Mouse (Mus musculus) central nervous system, embryonic 14 days (tissue): ENCODE data around the gene Cdca4. TPM values are rescaled to one million over a fixed set of nuclear protein-coding genes. Genes with fewer than 3 reads are reported as not detected.

ENCODE experiments used
- polyA plus RNA-seq: library from polyadenylated mRNA; depleted of rRNA; stranded (reverse); fragments of >200 nt; gene quantifications from 2 replicates; pipeline ENCODE4 v1.2.3, GENCODE M21; 2012; rRNA removed

The Cdca4 gene
- polyA plus RNA-seq, result 55.2 and 60.5 TPM in 2 replicates

GRCm38 (mm10) chr12:112829244-112829864 is at the start of gene Cdca4:
Gene Cdca4 (minus strand): TSS chr12:112829423.

GRCm38 (mm10) chr12:112868178-112869087 is 39.2 kb upstream of the Cdca4 start, which contains the start of gene Gpr132:
Gene Gpr132 (minus strand): TSS chr12:112868228.

GRCm38 (mm10) chr12:112808587-112809364 is 20.4 kb downstream of the Cdca4 start, which contains the start of gene Clba1:
Gene Clba1 (plus strand): TSS chr12:112808937.

GRCm38 (mm10) chr12:112801864-112802846 is 27.1 kb downstream of the Cdca4 start, which contains the start of gene Ahnak2:
Gene Ahnak2 (minus strand): TSS chr12:112802657.

Other genes with a start within 250 kb of the Cdca4 start
- 11.3 and 13.2 TPM in 2 replicates for gene Inf2, start 240.6 kb downstream of the Cdca4 start, polyA plus RNA-seq
- gene Adssl1, start 209.4 kb downstream of the Cdca4 start, polyA plus RNA-seq, result 2.8 and 6.9 TPM in 2 replicates
- gene Siva1, start 184.7 kb downstream of the Cdca4 start, polyA plus RNA-seq, result 86.7 and 92.2 TPM in 2 replicates
- 292 and 299 TPM in 2 replicates for gene Akt1, start 154.5 kb downstream of the Cdca4 start, polyA plus RNA-seq
- 3.1 and 3.5 TPM in 2 replicates for gene Zbtb42, start 150.6 kb downstream of the Cdca4 start, polyA plus RNA-seq
- gene Cep170b, start 109.0 kb downstream of the Cdca4 start, polyA plus RNA-seq, result 42.5 and 49.1 TPM in 2 replicates
- gene Pld4, start 68.8 kb downstream of the Cdca4 start, polyA plus RNA-seq, result 7.8 and 8.3 TPM in 2 replicates
- gene Ahnak2, start 26.8 kb downstream of the Cdca4 start, polyA plus RNA-seq, result 1.8 and 3.9 TPM in 2 replicates
- 10.7 and 11.2 TPM in 2 replicates for gene Clba1, start 20.5 kb downstream of the Cdca4 start, polyA plus RNA-seq
- gene Gpr132, start 38.8 kb upstream of the Cdca4 start, polyA plus RNA-seq, result 0.16 and 0.20 TPM in 2 replicates
- gene Jag2, start 100.4 kb upstream of the Cdca4 start, polyA plus RNA-seq, result 44.5 and 56.0 TPM in 2 replicates
- gene Nudt14, start 112.7 kb upstream of the Cdca4 start, polyA plus RNA-seq, result 37.1 and 42.3 TPM in 2 replicates
- 42.4 and 44.8 TPM in 2 replicates for gene Btbd6, start 147.1 kb upstream of the Cdca4 start, polyA plus RNA-seq
- gene Brf1, start 171.3 kb upstream of the Cdca4 start, polyA plus RNA-seq, result 80.8 and 84.7 TPM in 2 replicates
- gene Pacs2, start 185.1 kb upstream of the Cdca4 start, polyA plus RNA-seq, result 74.1 and 81.7 TPM in 2 replicates
- 0.27 and 0.34 TPM in 2 replicates for gene Tex22, start 245.1 kb upstream of the Cdca4 start, polyA plus RNA-seq